Mouse (Mus musculus): ENCODE data around the gene Anapc10. TPM values are rescaled to one million over a fixed set of nuclear protein-coding genes. Genes with fewer than 3 reads are reported as not detected.
A peak's percentile ranks its signal among the peaks of the same experiment; 100 is the strongest.
"Not testable (repeated sequence)": the region's sequence is repeated elsewhere in the genome, so short reads cannot be mapped to it uniquely, and the experiment has no call there.

Gene Anapc10
- polyA plus RNA-seq (2012; rRNA removed), result 0.72 and 1.4 TPM in 2 replicates

DNA sequence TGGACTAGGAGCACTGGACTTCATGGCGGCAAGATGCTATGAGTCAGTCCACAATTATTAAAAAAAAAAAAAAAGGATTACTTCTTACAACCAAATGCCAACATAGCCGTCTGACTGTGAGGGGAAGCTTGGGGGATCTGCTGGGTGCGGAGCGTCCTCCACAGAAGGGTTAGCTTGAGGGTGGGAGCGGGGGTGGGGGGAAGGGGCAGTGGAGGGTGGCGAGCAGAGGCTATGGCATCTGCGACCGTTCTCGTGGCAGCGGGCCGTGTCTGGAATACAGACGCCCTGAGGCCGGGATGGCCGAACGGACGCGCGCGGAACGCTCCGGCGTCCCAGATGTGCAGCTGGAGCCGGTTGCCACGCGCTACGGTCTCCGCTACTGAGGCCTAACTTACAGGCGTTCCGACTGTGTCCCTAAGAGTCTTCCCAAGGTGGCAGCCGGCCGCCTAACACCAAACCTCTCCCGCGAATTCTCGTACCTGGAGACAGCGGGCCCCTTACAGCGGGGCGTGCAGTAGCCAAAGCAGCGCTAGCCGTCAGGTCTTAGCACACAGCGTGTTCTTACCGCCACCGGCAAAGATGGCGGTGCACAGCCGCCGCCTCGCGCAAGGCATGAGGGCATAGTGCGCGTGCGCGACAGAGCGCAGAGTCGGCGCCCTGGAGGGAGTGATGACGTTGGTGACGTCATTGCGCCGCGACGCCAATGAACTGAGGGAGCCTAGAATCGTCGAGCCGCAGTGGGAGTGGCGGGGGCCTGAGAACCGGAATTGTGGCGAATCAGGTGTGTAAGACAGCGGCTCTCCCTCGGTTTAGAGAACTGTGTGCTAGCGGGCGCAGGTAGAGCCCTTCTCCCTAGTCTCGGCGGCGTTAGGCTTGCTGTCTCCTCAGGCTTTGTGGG, at the start of gene Anapc10, which contains the start of gene Abce1:
TSS of gene Anapc10 (plus strand) at position 757 of the 898 bp plus-strand sequence.
TSS of gene Abce1 (minus strand) at position 677 of the 898 bp plus-strand sequence.
- under 1% methylated on average over 73 of the region's 73 CpGs for WGBS
- Histone ChIP-seq H3K4me1 (ENCODE audit: control insufficient read depth, insufficient read depth, low read length) (peaks cover 3% of the 10 kb centered on the region), H3K4me3 (replicated peaks; ENCODE audit: extremely low read depth, low read depth, low read length) (peak within 1 kb of the TSS; percentile 99)
- peak; percentile 87 for TF ChIP-seq POLR2A (IDR thresholded peaks at IDR 0.05; ENCODE audit: borderline replicate concordance, extremely low read depth, low read depth, low read length)
- TF ChIP-seq CTCF (IDR thresholded peaks at IDR 0.05; ENCODE audit: insufficient read depth, low read length), result no peak
- peak; percentile 98 for DNase-seq

DNA sequence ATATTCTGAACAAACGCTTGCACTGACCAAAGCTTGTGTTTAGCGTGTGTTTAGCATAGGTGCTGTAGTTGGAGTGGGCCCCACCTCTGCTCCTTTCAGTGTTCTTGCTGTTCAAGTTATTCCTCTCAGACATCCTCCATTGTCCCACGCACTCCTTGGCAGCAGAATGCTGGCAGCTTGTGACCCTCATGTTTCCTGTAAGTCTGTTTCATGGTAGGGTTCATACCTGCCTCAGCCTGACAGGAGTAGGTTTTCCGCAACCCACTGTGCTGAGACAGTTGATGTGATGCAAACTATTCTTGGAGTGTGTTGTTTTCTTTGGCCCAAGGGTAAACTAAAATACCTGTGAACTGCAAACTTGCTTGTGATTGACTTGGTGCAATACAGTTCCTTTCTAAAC, 35.2 kb upstream of the Anapc10 start:
- DNase-seq, result no peak
- no peaks in the 10 kb centered on the region; the same call in 1 of the 2 replicates for H3K4me1 ChIP-seq (ENCODE audit: control insufficient read depth, insufficient read depth, low read length)
- no peak overlapping the region for H3K4me3 ChIP-seq (replicated peaks; ENCODE audit: extremely low read depth, low read depth, low read length)
- TF ChIP-seq POLR2A (IDR thresholded peaks at IDR 0.05; ENCODE audit: borderline replicate concordance, extremely low read depth, low read depth, low read length), result no peak
- TF ChIP-seq CTCF (IDR thresholded peaks at IDR 0.05; ENCODE audit: insufficient read depth, low read length), result no peak
- 74% methylated on average over 4 of the region's 4 CpGs for WGBS

DNA sequence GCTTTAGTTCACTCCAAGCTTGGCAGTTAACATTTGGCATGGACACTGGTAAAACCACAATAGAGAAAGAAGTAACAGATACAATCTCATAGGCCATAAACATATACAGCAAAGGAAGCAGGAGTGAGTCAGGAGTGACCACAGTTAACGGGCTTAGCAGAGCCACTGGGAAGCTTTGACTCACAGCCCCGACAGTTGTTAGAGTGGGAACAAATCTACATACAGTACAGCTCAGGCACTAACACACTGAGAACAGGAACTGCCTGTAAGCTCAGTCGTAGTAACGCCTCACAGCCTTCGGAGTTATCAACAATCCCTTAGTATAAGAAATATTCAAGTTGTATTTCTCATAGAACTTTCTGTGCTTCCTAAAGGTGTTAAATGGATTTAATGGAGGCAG, 32.6 kb upstream of the Anapc10 start:
- H3K4me3 ChIP-seq (replicated peaks; ENCODE audit: extremely low read depth, low read depth, low read length), result no peak overlapping the region
- no peaks in the 10 kb centered on the region; the same call in 1 of the 2 replicates for H3K4me1 ChIP-seq (ENCODE audit: control insufficient read depth, insufficient read depth, low read length)
- no peak for DNase-seq
- no peak for TF ChIP-seq CTCF (IDR thresholded peaks at IDR 0.05; ENCODE audit: insufficient read depth, low read length)
- no peak for TF ChIP-seq POLR2A (IDR thresholded peaks at IDR 0.05; ENCODE audit: borderline replicate concordance, extremely low read depth, low read depth, low read length)
- 57% methylated on average over 5 of the region's 5 CpGs for WGBS

DNA sequence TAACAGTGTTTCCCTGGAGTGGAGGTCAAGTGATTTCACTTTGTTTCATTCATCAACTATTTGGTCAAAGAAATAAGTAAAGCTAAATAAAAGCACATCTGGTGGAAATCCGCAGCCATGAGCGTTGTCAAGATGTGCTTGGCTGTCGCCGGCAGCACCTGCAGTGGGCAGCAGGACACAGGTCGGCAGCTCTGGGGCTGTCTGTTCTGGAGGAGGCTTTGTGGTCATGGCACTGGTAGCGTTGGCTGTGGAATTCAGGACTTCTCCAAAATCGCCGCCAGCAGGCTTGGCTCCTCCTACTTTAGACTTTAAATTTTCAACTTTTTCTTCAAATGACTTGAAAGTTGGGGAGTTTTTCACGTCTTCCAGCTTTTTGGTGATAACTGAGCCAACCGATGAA, 31.5 kb upstream of the Anapc10 start:
- not testable (repeated sequence) for H3K4me1 ChIP-seq (ENCODE audit: control insufficient read depth, insufficient read depth, low read length); H3K4me3 ChIP-seq (replicated peaks; ENCODE audit: extremely low read depth, low read depth, low read length); DNase-seq
- WGBS, result 38% methylated on average over 10 of the region's 10 CpGs

DNA sequence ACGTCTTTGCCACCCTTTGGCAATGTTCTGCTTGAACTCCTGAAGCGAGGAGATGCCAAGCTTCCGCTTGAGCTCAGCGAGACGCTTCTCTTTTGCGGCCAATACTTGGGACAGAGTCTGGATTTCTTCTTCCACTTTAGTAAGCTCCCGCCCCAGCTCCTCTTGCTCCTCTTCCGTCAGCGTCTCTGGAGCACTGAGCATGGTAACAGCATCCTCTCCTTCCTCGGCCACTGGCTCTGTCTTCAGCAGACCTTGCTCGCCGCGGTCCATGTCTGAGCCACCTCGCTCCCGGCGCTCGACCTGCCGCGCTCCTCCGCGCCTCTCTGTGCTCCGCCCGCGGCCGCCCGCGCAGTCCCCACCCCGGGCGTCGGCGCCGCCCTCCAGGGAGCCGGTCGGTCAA, 31.1 kb upstream of the Anapc10 start:
- DNase-seq, result peak; percentile 25
- no peaks in the 10 kb centered on the region; the same call in 1 of the 2 replicates for H3K4me1 ChIP-seq (ENCODE audit: control insufficient read depth, insufficient read depth, low read length)
- TF ChIP-seq POLR2A (IDR thresholded peaks at IDR 0.05; ENCODE audit: borderline replicate concordance, extremely low read depth, low read depth, low read length), result no peak
- no peak for TF ChIP-seq CTCF (IDR thresholded peaks at IDR 0.05; ENCODE audit: insufficient read depth, low read length)
- H3K4me3 ChIP-seq (replicated peaks; ENCODE audit: extremely low read depth, low read depth, low read length), result no peak overlapping the region
- WGBS, result 4% methylated on average over 34 of the region's 34 CpGs

DNA sequence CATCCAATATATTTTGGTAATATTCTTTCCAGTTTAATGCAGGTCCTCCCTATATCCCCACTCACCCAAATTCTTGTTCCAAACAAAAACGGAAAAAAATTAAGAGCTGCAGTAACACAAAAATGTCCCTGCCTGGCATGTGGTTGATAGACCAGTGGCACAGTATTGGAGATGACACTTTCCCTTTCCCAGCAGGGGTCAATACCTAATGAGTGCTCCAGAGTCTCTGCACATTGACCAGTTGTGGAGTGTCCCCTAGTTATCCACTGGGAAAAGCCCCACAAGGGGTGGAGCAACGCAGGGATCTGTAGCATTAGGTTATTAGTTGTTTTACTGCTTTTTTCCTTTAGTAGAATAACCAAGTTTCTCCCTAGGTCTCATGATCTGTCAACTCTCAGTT, 30.7 kb upstream of the Anapc10 start:
- Histone ChIP-seq H3K4me3 (replicated peaks; ENCODE audit: extremely low read depth, low read depth, low read length) (no peak overlapping the region), H3K4me1 (ENCODE audit: control insufficient read depth, insufficient read depth, low read length) (no peaks in the 10 kb centered on the region; the same call in 1 of the 2 replicates)
- WGBS, result 38% methylated on average over 2 of the region's 2 CpGs
- no peak for DNase-seq
- TF ChIP-seq POLR2A (IDR thresholded peaks at IDR 0.05; ENCODE audit: borderline replicate concordance, extremely low read depth, low read depth, low read length) (no peak), CTCF (IDR thresholded peaks at IDR 0.05; ENCODE audit: insufficient read depth, low read length) (no peak)

DNA sequence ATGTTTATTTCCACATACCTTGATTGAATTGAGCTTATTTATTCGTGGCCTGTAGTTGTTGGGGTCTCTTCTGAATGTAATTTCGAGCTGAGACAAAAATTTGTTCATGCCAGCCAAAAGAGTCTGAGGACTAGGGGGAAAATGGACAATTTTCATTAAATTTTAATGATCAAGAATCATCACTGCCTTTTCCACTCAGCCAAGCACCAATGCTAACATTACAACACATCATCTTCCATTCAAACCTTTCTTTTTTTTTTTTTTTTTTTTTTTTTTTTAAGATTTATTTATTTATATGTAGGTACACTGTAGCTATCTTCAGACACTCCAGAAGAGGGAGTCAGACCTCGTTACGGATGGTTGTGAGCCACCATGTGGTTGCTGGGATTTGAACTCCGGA, 25.7 kb upstream of the Anapc10 start:
- not testable (repeated sequence) for H3K4me3 ChIP-seq (replicated peaks; ENCODE audit: extremely low read depth, low read depth, low read length); DNase-seq; H3K4me1 ChIP-seq (ENCODE audit: control insufficient read depth, insufficient read depth, low read length)
- 91% methylated on average over 5 of the region's 5 CpGs for WGBS

DNA sequence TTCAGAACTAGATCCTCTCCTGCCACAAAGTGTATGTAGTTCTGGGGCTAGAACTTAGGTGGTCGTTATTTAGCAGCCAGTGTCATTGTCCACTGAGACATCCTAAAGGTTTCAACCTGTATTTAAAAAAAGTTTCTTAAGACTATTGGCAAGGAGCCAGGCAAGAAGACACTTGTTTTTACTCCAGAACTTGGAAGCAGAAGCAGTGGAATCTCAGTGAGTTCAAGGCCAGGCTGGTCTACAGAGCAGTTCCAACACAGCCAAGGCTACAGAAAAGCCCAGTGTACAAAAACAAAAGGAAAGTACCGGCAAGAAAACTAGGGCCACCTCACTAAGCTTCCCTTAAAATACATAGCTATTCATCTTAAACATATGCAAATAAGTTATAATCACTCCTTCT, 19.1 kb upstream of the Anapc10 start:
- Histone ChIP-seq H3K4me3 (replicated peaks; ENCODE audit: extremely low read depth, low read depth, low read length) (no peak overlapping the region), H3K4me1 (ENCODE audit: control insufficient read depth, insufficient read depth, low read length) (no peaks in the 10 kb centered on the region)
- TF ChIP-seq POLR2A (IDR thresholded peaks at IDR 0.05; ENCODE audit: borderline replicate concordance, extremely low read depth, low read depth, low read length) (no peak), CTCF (IDR thresholded peaks at IDR 0.05; ENCODE audit: insufficient read depth, low read length) (no peak)
- DNase-seq, result no peak
- 76% methylated on average over 2 of the region's 2 CpGs for WGBS

DNA sequence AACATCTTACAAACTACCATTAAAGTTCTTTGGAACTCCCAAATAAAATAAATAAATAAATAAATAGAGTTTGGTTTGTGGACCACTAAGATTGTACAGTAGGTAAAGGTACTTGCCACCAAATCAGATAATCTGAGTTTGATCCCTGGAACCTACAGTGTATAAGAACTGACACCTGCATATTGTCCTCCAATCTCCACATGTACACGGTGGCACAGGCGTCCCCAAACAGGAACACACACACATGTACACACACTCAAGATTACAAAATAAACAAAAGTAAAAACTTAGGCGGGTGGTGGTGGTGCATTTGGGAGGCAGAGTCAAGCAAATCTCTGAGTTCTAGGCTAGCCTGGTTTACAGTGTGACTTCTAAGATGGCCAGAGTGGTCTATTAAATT, 4.9 kb upstream of the Anapc10 start:
- no peak overlapping the region for H3K4me3 ChIP-seq (replicated peaks; ENCODE audit: extremely low read depth, low read depth, low read length)
- H3K4me1 ChIP-seq (ENCODE audit: control insufficient read depth, insufficient read depth, low read length), result peaks cover 3% of the 10 kb centered on the region
- 83% methylated on average over 3 of the region's 3 CpGs for WGBS
- TF ChIP-seq CTCF (IDR thresholded peaks at IDR 0.05; ENCODE audit: insufficient read depth, low read length), result no peak
- TF ChIP-seq POLR2A (IDR thresholded peaks at IDR 0.05; ENCODE audit: borderline replicate concordance, extremely low read depth, low read depth, low read length), result no peak
- DNase-seq, result no peak

DNA sequence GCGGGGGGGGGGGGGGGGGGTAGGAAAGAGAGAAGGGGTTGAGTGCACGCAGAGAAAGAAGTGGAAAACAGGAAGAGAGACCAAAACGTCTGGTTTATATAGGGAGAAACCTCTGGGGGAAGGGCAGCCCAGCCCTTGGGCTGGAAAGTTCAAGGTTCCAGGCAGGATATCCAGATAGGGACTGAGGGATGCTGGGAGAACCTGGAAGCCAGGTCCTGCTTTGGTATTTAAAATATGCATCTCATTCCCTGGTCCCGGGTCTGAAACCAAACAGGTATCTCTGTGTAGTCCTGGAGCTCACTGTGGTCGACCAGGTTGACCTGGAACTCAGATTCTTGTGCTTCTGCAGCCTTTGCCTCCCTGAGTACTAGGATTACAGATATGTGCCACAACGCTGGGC, 1.1 kb downstream of the Anapc10 start:
- Histone ChIP-seq H3K4me1 (ENCODE audit: control insufficient read depth, insufficient read depth, low read length) (peaks cover 3% of the 10 kb centered on the region), H3K4me3 (replicated peaks; ENCODE audit: extremely low read depth, low read depth, low read length) (no peak overlapping the region)
- TF ChIP-seq POLR2A (IDR thresholded peaks at IDR 0.05; ENCODE audit: borderline replicate concordance, extremely low read depth, low read depth, low read length), result no peak
- TF ChIP-seq CTCF (IDR thresholded peaks at IDR 0.05; ENCODE audit: insufficient read depth, low read length), result no peak
- no peak for DNase-seq
- 38% methylated on average over 6 of the region's 6 CpGs for WGBS
